Mouse (Mus musculus) kidney, adult 2 months (tissue): ENCODE data around the gene Klhl3.

Experiments
- CTCF ChIP-seq: fragments of 200-500 bp; conservative IDR thresholded peaks from 2 replicates; pipeline ENCODE4 v1.5.1; 2011; ENCODE audit warnings: low read depth, mild to moderate bottlenecking, control low read depth, low read length, moderate library complexity, mixed read lengths; ENCODE audit not compliant: insufficient read depth, insufficient read length
- POLR2A ChIP-seq: fragments of 200-500 bp; IDR thresholded peaks from one replicate; pipeline ENCODE4 v1.6.1; 2011; ENCODE audit warnings: low read depth, low read length, control low read depth

DNA sequence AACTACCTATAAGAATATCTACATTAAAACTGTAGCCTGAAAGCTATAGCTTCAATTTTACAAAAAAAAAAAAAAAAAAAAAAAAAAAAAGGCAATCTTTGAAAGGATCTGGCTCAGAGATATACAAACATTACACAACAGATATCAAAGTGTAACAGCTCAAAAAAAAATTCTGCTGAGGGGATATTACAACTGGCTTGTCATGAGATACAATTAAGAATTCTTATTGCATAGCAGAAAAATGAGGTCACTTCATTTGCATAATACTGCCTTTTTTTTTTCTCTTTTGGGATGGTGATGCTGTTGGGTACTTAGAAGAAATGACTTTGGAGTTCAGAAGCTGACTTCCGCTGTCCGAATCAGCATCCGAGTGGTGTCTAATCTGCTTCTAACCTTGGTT lies 111.6 kb downstream of the Klhl3 start:
- TF ChIP-seq CTCF: no peak
- TF ChIP-seq POLR2A: no peak
